Mouse (Mus musculus) forebrain, embryonic 15.5 days (tissue): ENCODE measurements around the gene Arrdc1. TPM values are rescaled to one million over a fixed set of nuclear protein-coding genes. Genes with fewer than 3 reads are reported as not detected.

Source experiments
- ATAC-seq: fragments of 200-750 bp; cut with Nextera tagmentation; replicated peaks from 2 replicates; pipeline ENCODE4 v1.8.0; 2017; ENCODE audit warnings: mild to moderate bottlenecking, moderate TSS enrichment, moderate library complexity
- H3K27ac ChIP-seq: fragments of 300-500 bp; sonication (generic); replicated peaks from 2 replicates; pipeline ENCODE4 v1.5.1; 2015; ENCODE audit warnings: mild to moderate bottlenecking, inconsistent platforms
- H3K27me3 ChIP-seq: fragments of 300-500 bp; sonication (generic); 2 replicates; pipeline ENCODE4 v1.6.1; 2015; ENCODE audit warnings: inconsistent platforms
- H3K36me3 ChIP-seq: fragments of 300-500 bp; sonication (generic); 2 replicates; pipeline ENCODE4 v1.6.1; 2015; ENCODE audit warnings: mild to moderate bottlenecking, inconsistent platforms
- H3K4me1 ChIP-seq: fragments of 300-500 bp; sonication (generic); 2 replicates; pipeline ENCODE4 v1.6.1; 2015; ENCODE audit warnings: inconsistent platforms
- H3K4me2 ChIP-seq: fragments of 300-500 bp; sonication (generic); replicated peaks from 2 replicates; pipeline ENCODE4 v1.6.1; 2015; ENCODE audit warnings: mild to moderate bottlenecking, inconsistent platforms
- H3K4me3 ChIP-seq: fragments of 300-500 bp; sonication (generic); 2 replicates; pipeline ENCODE4 v1.5.1; 2015; ENCODE audit warnings: mild to moderate bottlenecking, inconsistent platforms
- H3K9ac ChIP-seq: fragments of 300-500 bp; sonication (generic); replicated peaks from 2 replicates; pipeline ENCODE4 v1.6.1; 2015; ENCODE audit warnings: mild to moderate bottlenecking, inconsistent platforms
- H3K9me3 ChIP-seq: fragments of 300-500 bp; sonication (generic); 2 replicates; pipeline ENCODE4 v1.6.1; 2016; ENCODE audit warnings: inconsistent platforms
- WGBS: fragments of 180-500 bp; shearing (Covaris S2); methylation state at CpG from one replicate; pipeline ENCODE4 v1.1.7; 2015; ENCODE audit warnings: mixed read lengths; 5-methylcytosine and 5-hydroxymethylcytosine counted together
- microRNA-seq: library from miRNA; unstranded; fragments of <30 nt; microRNA quantifications from one replicate; pipeline ENCODE4, GENCODE M21; 2016
- polyA plus RNA-seq: library from polyadenylated mRNA; unstranded; fragments of >200 nt; fragmentation: Nextera tagmentation; extraction: Ambion mirVana; gene quantifications from 2 replicates; pipeline ENCODE4 v1.2.1, GENCODE M21; 2015

Gene Arrdc1
- polyA plus RNA-seq, 1 experiment from 2014 or later = 30.4 TPM

GRCm38 (mm10) chr2:24894211-24894610 lies 40.8 kb downstream of the Arrdc1 start:
- H3K9me3 ChIP-seq = no peaks in the 10 kb centered on the region
- no peak overlapping the region for H3K4me3 ChIP-seq
- no peaks in the 10 kb centered on the region for H3K27me3 ChIP-seq
- ATAC-seq = no peak
- WGBS = 78% methylated on average over 1 of the region's 1 CpGs
- 0 out of 2 replicates have a peak, but pooled peaks cover 10% of the 10 kb centered on the region for H3K4me1 ChIP-seq
- H3K9ac ChIP-seq = no peak overlapping the region
- H3K4me2 ChIP-seq = no peak overlapping the region
- no peak overlapping the region for H3K27ac ChIP-seq
- 0 out of 2 replicates have a peak, but pooled peaks cover 1% of the 10 kb centered on the region for H3K36me3 ChIP-seq

GRCm38 (mm10) chr2:24892318-24892717 lies 42.7 kb downstream of the Arrdc1 start:
- 93% methylated on average over 5 of the region's 5 CpGs for whole genome bisulfite sequencing
- Histone ChIP-seq H3K4me2 (no peak overlapping the region), H3K4me3 (no peak overlapping the region), H3K27ac (no peak overlapping the region), H3K27me3 (no peaks in the 10 kb centered on the region), H3K4me1 (0 out of 2 replicates have a peak, but pooled peaks cover 10% of the 10 kb centered on the region), H3K9ac (no peak overlapping the region), H3K9me3 (no peaks in the 10 kb centered on the region), H3K36me3 (no peaks in the 10 kb centered on the region)
- ATAC-seq = no peak

- Histone ChIP-seq H3K4me3 (no peak overlapping the region), H3K27ac (no peak overlapping the region), H3K27me3 (no peaks in the 10 kb centered on the region), H3K4me1 (0 out of 2 replicates have a peak, but pooled peaks cover 10% of the 10 kb centered on the region), H3K4me2 (no peak overlapping the region), H3K9me3 (no peaks in the 10 kb centered on the region), H3K9ac (no peak overlapping the region), H3K36me3 (peaks cover 9% of the 10 kb centered on the region)
- no peak for ATAC-seq
- WGBS = 71% methylated on average over 6 of the region's 6 CpGs
Observed at GRCm38 (mm10) chr2:24890541-24891447, 44.3 kb downstream of the Arrdc1 start.

- no peak overlapping the region for H3K4me2 ChIP-seq
- no peak overlapping the region for H3K9ac ChIP-seq
- peaks cover 20% of the 10 kb centered on the region for H3K36me3 ChIP-seq
- no peak overlapping the region for H3K27ac ChIP-seq
- H3K27me3 ChIP-seq = no peaks in the 10 kb centered on the region
- 0 out of 2 replicates have a peak, but pooled peaks cover 10% of the 10 kb centered on the region for H3K4me1 ChIP-seq
- no peak overlapping the region for H3K4me3 ChIP-seq
- ATAC-seq = no peak
- no peaks in the 10 kb centered on the region for H3K9me3 ChIP-seq
- WGBS = 88% methylated on average over 5 of the region's 5 CpGs
Observed at GRCm38 (mm10) chr2:24888895-24889294, 46.2 kb downstream of the Arrdc1 start.

GRCm38 (mm10) chr2:24880686-24881085 lies 54.4 kb downstream of the Arrdc1 start:
- no peak overlapping the region for H3K27ac ChIP-seq
- H3K27me3 ChIP-seq = no peaks in the 10 kb centered on the region
- no peak for ATAC-seq
- no peak overlapping the region for H3K4me2 ChIP-seq
- H3K4me1 ChIP-seq = no peaks in the 10 kb centered on the region
- peaks cover 53% of the 10 kb centered on the region for H3K36me3 ChIP-seq
- H3K9me3 ChIP-seq = no peaks in the 10 kb centered on the region
- H3K9ac ChIP-seq = no peak overlapping the region
- WGBS = 96% methylated on average over 2 of the region's 2 CpGs
- no peak overlapping the region for H3K4me3 ChIP-seq

Small RNA genes lying within 50 kb of the gene (microRNA-seq; reads per million reads assigned to microRNA genes)
- gene Gm22875 = not detected

Other genes with a start within 250 kb of the Arrdc1 start
- 8.4 and 10.6 TPM in 2 replicates for gene Cacna1b, start 172.1 kb downstream of the Arrdc1 start, polyA plus RNA-seq
- 129 and 132 TPM in 2 replicates for gene Ehmt1, start 15.6 kb downstream of the Arrdc1 start, polyA plus RNA-seq
- 21.5 and 22.6 TPM in 2 replicates for gene Zmynd19, start 14.5 kb upstream of the Arrdc1 start, polyA plus RNA-seq
- gene Dph7, start 27.1 kb upstream of the Arrdc1 start, polyA plus RNA-seq = 42.7 and 44.7 TPM in 2 replicates
- 149 and 159 TPM in 2 replicates for gene Mrpl41, start 39.8 kb upstream of the Arrdc1 start, polyA plus RNA-seq
- gene Pnpla7, start 40.8 kb upstream of the Arrdc1 start, polyA plus RNA-seq = 3.8 and 4.0 TPM in 2 replicates
- 194 and 209 TPM in 2 replicates for gene Nsmf, start 119.1 kb upstream of the Arrdc1 start, polyA plus RNA-seq
- gene Entpd8, start 145.1 kb upstream of the Arrdc1 start, polyA plus RNA-seq = not detected in 2 replicates
- not detected in 2 replicates for gene Noxa1, start 159.9 kb upstream of the Arrdc1 start, polyA plus RNA-seq
- gene Nrarp, start 245.5 kb upstream of the Arrdc1 start, polyA plus RNA-seq = 25.2 and 27.5 TPM in 2 replicates